Mouse (Mus musculus) heart, adult 2 months (tissue): ENCODE measurements around the gene Rab31. TPM values are rescaled to one million over a fixed set of nuclear protein-coding genes. Genes with fewer than 3 reads are reported as not detected.
A peak's percentile ranks its signal among the peaks of the same experiment; 100 is the strongest.

Experiments
- DNase-seq, 2 experiments: peaks; one replicate each; pipeline ENCODE4 v3.0.0; 2021
- H3K27ac ChIP-seq: fragments of 200-600 bp; 2 replicates; pipeline ENCODE4 v1.8.1; 2022
- H3K27me3 ChIP-seq: fragments of 200-500 bp; 2 replicates; pipeline ENCODE4 v1.6.1; 2012; ENCODE audit warnings: mild to moderate bottlenecking, low read length, inconsistent platforms, mixed read lengths; ENCODE audit not compliant: control insufficient read depth, insufficient read depth
- H3K36me3 ChIP-seq: fragments of 200-500 bp; 2 replicates; pipeline ENCODE4 v1.6.1; 2012; ENCODE audit warnings: low read length, inconsistent platforms; ENCODE audit not compliant: control insufficient read depth, insufficient read depth
- H3K4me1 ChIP-seq: fragments of 200-500 bp; 2 replicates; pipeline ENCODE4 v1.6.1; 2011; ENCODE audit warnings: low read length; ENCODE audit not compliant: control insufficient read depth, insufficient read depth
- H3K4me3 ChIP-seq: fragments of 200-600 bp; 2 replicates; pipeline ENCODE4 v1.8.1; 2022
- H3K79me2 ChIP-seq: fragments of 200-500 bp; replicated peaks from 2 replicates; pipeline ENCODE4 v1.6.1; 2012; ENCODE audit warnings: mild to moderate bottlenecking, inconsistent platforms, low read length, moderate library complexity, mixed read lengths; ENCODE audit not compliant: control insufficient read depth, insufficient read depth
- H3K9ac ChIP-seq: fragments of 200-500 bp; 2 replicates; pipeline ENCODE4 v1.6.1; 2012; ENCODE audit warnings: low read depth, mild to moderate bottlenecking, control low read depth, inconsistent platforms, low read length, mixed read lengths
- CTCF ChIP-seq: fragments of 200-600 bp; IDR thresholded peaks from 2 replicates; pipeline ENCODE4 v1.8.1; 2022; ENCODE audit warnings: antibody characterized with exemption, mild to moderate bottlenecking, moderate library complexity
- EP300 ChIP-seq: fragments of 200-500 bp; IDR thresholded peaks from 2 replicates; pipeline ENCODE4 v1.6.1; 2011; ENCODE audit warnings: low read depth, low read length, control low read depth; ENCODE audit not compliant: insufficient read depth
- POLR2A ChIP-seq: fragments of 200-500 bp; IDR thresholded peaks from 2 replicates; pipeline ENCODE4 v1.6.1; 2011; ENCODE audit warnings: mild to moderate bottlenecking, low read depth, low read length, control low read depth; ENCODE audit not compliant: insufficient read depth
- WGBS: fragments of 180-500 bp; shearing (Covaris S2); methylation state at CpG from one replicate; pipeline ENCODE4 v1.1.7; 2018; 5-methylcytosine and 5-hydroxymethylcytosine counted together
- intact Hi-C: fragments of 180-260 bp; cut with DNase I; formaldehyde crosslinking; loops from one replicate; pipeline ENCODE4 v1.15.1; 2025
- polyA plus RNA-seq: library from polyadenylated mRNA; depleted of rRNA; stranded (reverse); fragments of >200 nt; gene quantifications from 2 replicates; pipeline ENCODE4 v1.2.3, GENCODE M21; 2012
- total RNA-seq, 2 experiments: library from RNA; stranded (reverse); gene quantifications; 2 replicates each; pipeline ENCODE4 v1.2.3; 2021

Gene Rab31
- total and polyA plus RNA-seq, 3 experiments: 12.5 to 16.5 (median 13.0) TPM

GRCm38 (mm10) chr17:65613463-65614412 lies 158.8 kb downstream of the Rab31 start, which contains the start of gene Vapa:
Vapa (minus strand) TSS chr17:65613555.
- Histone ChIP-seq H3K36me3 (peaks cover 19% of the 10 kb centered on the region), H3K27ac (peak within 1 kb of the TSS; percentile 100), H3K4me3 (peak within 1 kb of the TSS; percentile 81), H3K27me3 (no peaks in the 10 kb centered on the region), H3K79me2 (peaks cover 9% of the 10 kb centered on the region), H3K4me1 (peaks cover 8% of the 10 kb centered on the region), H3K9ac (peak within 1 kb of the TSS; percentile 96)
- TF ChIP-seq CTCF (no peak), EP300 (peak; percentile 42; the same call in 1 of the 2 replicates), POLR2A (peak; percentile 72)
- intact Hi-C loops: loop anchor here (2.0 kb wide), 2 partner anchors 171 to 487 kb away; partner anchors contain the start of gene Ndufv2
- under 1% methylated on average over 83 of the region's 85 CpGs for WGBS
- DNase-seq: peak; percentile 99

DNA sequence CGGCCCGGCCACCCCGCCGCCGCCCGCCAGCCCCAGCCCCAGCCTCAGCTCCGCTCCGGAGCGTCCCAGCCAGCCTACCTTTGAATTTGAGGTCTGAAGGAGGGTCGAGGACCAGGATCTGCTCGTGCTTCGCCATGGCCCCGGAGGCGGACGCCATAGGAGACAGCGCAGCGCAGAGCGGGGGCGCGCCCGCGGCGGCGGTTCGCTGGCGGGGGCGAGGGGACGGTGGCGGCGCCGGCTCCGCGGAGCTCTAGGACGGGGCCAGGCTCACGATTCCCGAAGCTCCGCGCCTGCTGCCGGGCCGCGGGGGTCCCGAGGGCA lies 159.4 kb downstream of the Rab31 start:
- WGBS: 1% methylated on average over 35 of the region's 42 CpGs
- peak overlapping the region; percentile 76 for H3K4me3 ChIP-seq
- intact Hi-C loops: loop anchor here (2.0 kb wide), 1 partner anchor 172 kb away; no protein-coding TSS in a partner anchor
- peaks cover 12% of the 10 kb centered on the region for H3K4me1 ChIP-seq
- H3K27me3 ChIP-seq: no peaks in the 10 kb centered on the region
- peak overlapping the region; percentile 96 for H3K9ac ChIP-seq
- peak overlapping the region; percentile 100 for H3K27ac ChIP-seq
- TF ChIP-seq EP300 (no peak), CTCF (no peak), POLR2A (no peak)
- peaks cover 9% of the 10 kb centered on the region for H3K79me2 ChIP-seq
- no peak for DNase-seq
- H3K36me3 ChIP-seq: peaks cover 25% of the 10 kb centered on the region

DNA sequence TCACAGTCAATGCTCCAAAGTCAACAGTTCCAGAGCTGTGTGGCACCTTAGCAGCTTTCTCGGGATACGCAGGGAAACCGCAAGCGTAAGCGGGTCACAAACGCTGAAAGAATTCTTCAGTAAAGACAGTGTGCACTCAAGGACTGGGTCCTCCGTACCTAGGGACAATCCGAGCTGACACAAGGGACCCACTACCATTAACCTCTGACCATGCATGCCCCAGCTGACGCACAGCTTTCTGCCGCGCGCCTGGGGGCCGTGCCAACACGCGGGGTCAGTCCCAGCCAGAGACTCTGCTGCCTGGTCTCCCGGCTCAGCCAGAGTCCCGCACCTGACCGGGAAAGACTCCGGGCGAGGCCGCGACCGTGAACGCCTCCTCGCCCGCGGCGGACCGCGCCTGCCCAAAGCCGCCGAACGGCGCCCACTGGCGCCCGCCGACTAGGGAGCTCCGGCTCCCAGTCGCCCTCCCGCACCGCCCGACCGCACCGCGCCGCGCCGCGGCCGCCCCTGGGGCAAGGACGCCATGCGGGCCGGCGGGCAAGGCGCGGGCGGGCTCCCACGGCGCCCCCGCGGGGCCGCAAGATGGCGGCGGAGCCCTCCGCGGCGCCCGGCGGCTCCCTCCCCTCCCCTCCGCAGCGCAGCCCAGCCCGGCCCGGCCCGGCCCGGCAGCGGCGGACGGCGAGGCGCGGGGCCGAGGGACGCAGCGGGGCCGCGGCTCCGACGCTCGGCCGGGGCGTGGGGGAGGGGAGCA lies 160.0 kb downstream of the Rab31 start:
- under 1% methylated on average over 61 of the region's 91 CpGs for WGBS
- DNase-seq: peak; percentile 62 to 64
- Histone ChIP-seq H3K36me3 (peaks cover 30% of the 10 kb centered on the region), H3K4me1 (peaks cover 16% of the 10 kb centered on the region), H3K27ac (peak overlapping the region; percentile 100), H3K9ac (peak overlapping the region; percentile 96), H3K4me3 (peak overlapping the region; percentile 81), H3K27me3 (no peaks in the 10 kb centered on the region), H3K79me2 (peaks cover 12% of the 10 kb centered on the region)
- intact Hi-C loops: loop anchor here (2.0 kb wide), 1 partner anchor 172 kb away; no protein-coding TSS in a partner anchor
- TF ChIP-seq CTCF (no peak), POLR2A (no peak), EP300 (no peak)

GRCm38 (mm10) chr17:65611721-65612120 lies 160.8 kb downstream of the Rab31 start:
- intact Hi-C loops: loop anchor here (2.0 kb wide), 1 partner anchor 173 kb away; no protein-coding TSS in a partner anchor
- no peaks in the 10 kb centered on the region for H3K27me3 ChIP-seq
- under 1% methylated on average over 4 of the region's 4 CpGs for WGBS
- H3K4me1 ChIP-seq: peaks cover 20% of the 10 kb centered on the region
- peaks cover 12% of the 10 kb centered on the region for H3K79me2 ChIP-seq
- H3K4me3 ChIP-seq: peak overlapping the region; percentile 81
- H3K9ac ChIP-seq: no peak overlapping the region
- no peak overlapping the region; the same call in 1 of the 2 replicates for H3K27ac ChIP-seq
- no peak for TF ChIP-seq EP300
- no peak for TF ChIP-seq CTCF
- no peak for TF ChIP-seq POLR2A
- DNase-seq: no peak
- H3K36me3 ChIP-seq: peaks cover 38% of the 10 kb centered on the region

DNA sequence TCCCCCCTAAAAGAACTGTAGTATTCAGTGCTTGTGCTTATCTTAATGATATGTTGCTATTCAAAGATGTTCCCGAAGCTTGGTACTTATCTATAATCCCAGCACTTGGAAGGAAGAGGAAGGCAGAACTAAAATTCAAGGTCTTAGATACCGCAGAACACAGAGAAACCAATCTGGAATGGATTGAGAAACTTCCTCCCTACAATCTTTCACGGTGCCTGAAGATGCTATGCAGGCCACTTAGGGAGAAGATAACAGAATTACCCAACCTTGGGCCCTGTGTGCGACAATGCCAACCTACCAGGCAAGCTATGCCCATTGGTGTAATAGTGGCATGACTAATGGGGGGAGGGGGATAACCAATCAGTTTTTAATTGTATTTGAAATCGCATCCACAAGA lies 163.8 kb downstream of the Rab31 start:
- no peak overlapping the region for H3K4me3 ChIP-seq
- H3K36me3 ChIP-seq: peaks cover 56% of the 10 kb centered on the region
- H3K4me1 ChIP-seq: peaks cover 32% of the 10 kb centered on the region
- no peak overlapping the region for H3K9ac ChIP-seq
- DNase-seq: no peak
- WGBS: 24% methylated on average over 5 of the region's 5 CpGs
- intact Hi-C loops: no loop called here
- TF ChIP-seq POLR2A (no peak), EP300 (no peak)
- H3K79me2 ChIP-seq: peaks cover 22% of the 10 kb centered on the region
- H3K27me3 ChIP-seq: no peaks in the 10 kb centered on the region
- no peak overlapping the region for H3K27ac ChIP-seq
